Mouse (Mus musculus) forebrain, embryonic 12.5 days (tissue): ENCODE results near the gene Rab12. TPM values are rescaled to one million over a fixed set of nuclear protein-coding genes. Genes with fewer than 3 reads are reported as not detected.

Source experiments
- ATAC-seq: fragments of 200-750 bp; cut with Nextera tagmentation; 2 replicates; pipeline ENCODE4 v1.8.0; 2017; ENCODE audit warnings: moderate TSS enrichment; ENCODE audit not compliant: low FRiP score
- H3K27ac ChIP-seq: fragments of 300-500 bp; sonication (generic); 2 replicates; pipeline ENCODE4 v1.5.1; 2016; ENCODE audit warnings: mild to moderate bottlenecking
- H3K27me3 ChIP-seq: fragments of 300-500 bp; sonication (generic); 2 replicates; pipeline ENCODE4 v1.6.1; 2016; ENCODE audit warnings: mild to moderate bottlenecking
- H3K36me3 ChIP-seq: fragments of 300-500 bp; sonication (generic); replicated peaks from 2 replicates; pipeline ENCODE4 v1.6.1; 2016; ENCODE audit warnings: mild to moderate bottlenecking
- H3K4me1 ChIP-seq: fragments of 300-500 bp; sonication (generic); 2 replicates; pipeline ENCODE4 v1.6.1; 2016
- H3K4me2 ChIP-seq: fragments of 300-500 bp; sonication (generic); 2 replicates; pipeline ENCODE4 v1.6.1; 2016; ENCODE audit warnings: mild to moderate bottlenecking, moderate library complexity
- H3K4me3 ChIP-seq: fragments of 300-500 bp; sonication (generic); replicated peaks from 2 replicates; pipeline ENCODE4 v1.5.1; 2016; ENCODE audit warnings: mild to moderate bottlenecking
- H3K9ac ChIP-seq: fragments of 300-500 bp; sonication (generic); 2 replicates; pipeline ENCODE4 v1.6.1; 2016; ENCODE audit warnings: mild to moderate bottlenecking
- H3K9me3 ChIP-seq: fragments of 300-500 bp; sonication (generic); 2 replicates; pipeline ENCODE4 v1.6.1; 2016
- WGBS: fragments of 180-500 bp; shearing (Covaris S2); methylation state at CpG from one replicate; pipeline ENCODE4 v1.1.7; 2016; 5-methylcytosine and 5-hydroxymethylcytosine counted together
- polyA plus RNA-seq: library from polyadenylated mRNA; unstranded; fragments of >200 nt; fragmentation: Nextera tagmentation; extraction: Ambion mirVana; gene quantifications from 2 replicates; pipeline ENCODE4 v1.2.1, GENCODE M21; 2016

Rab12 gene
- polyA plus RNA-seq, 1 experiment from 2014 or later: 56.5 TPM

DNA sequence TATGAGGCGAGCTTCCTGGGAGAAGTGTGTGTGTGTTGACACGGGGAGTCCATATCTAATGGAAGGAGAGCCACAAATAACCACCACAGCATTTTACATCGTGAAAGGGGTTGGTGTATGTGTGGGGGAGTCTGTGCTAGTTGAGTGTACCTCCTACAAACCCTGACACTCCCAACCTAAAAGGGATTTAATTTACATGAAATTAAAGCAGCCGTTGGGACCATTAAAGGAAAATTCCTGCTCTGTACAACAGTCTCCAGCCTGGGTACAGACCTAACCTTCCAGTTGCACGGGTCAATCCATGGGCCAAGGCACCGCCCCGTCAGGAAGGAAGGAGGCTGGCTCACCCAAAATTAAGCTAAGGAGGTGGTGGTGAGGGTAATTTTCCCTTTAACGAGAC, 49.5 kb downstream of the Rab12 start:
- Histone ChIP-seq H3K36me3 (no peaks in the 10 kb centered on the region), H3K27ac (peak overlapping the region; percentile 75), H3K4me3 (no peak overlapping the region), H3K4me2 (no peak overlapping the region; the same call in 1 of the 2 replicates), H3K9ac (no peak overlapping the region), H3K27me3 (no peaks in the 10 kb centered on the region), H3K9me3 (0 out of 2 replicates have a peak, but pooled peaks cover 9% of the 10 kb centered on the region), H3K4me1 (peaks cover 11% of the 10 kb centered on the region)
- 14% methylated on average over 8 of the region's 8 CpGs for WGBS
- peak; percentile 61; the same call in 1 of the 2 replicates for ATAC-seq

GRCm38 (mm10) chr17:66457278-66457677, 62.3 kb downstream of the Rab12 start:
- H3K27me3 ChIP-seq: peaks cover 6% of the 10 kb centered on the region
- H3K4me2 ChIP-seq: no peak overlapping the region
- H3K9ac ChIP-seq: no peak overlapping the region
- H3K9me3 ChIP-seq: no peaks in the 10 kb centered on the region
- no peak overlapping the region for H3K27ac ChIP-seq
- no peaks in the 10 kb centered on the region for H3K36me3 ChIP-seq
- 33% methylated on average over 1 of the region's 1 CpGs for WGBS
- peaks cover 10% of the 10 kb centered on the region for H3K4me1 ChIP-seq
- no peak for ATAC-seq
- H3K4me3 ChIP-seq: no peak overlapping the region

GRCm38 (mm10) chr17:66451143-66451542, 68.4 kb downstream of the Rab12 start:
- under 1% methylated on average over 11 of the region's 11 CpGs for WGBS
- H3K9ac ChIP-seq: no peak overlapping the region
- H3K4me3 ChIP-seq: no peak overlapping the region
- ATAC-seq: no peak
- no peaks in the 10 kb centered on the region for H3K36me3 ChIP-seq
- H3K4me2 ChIP-seq: peak overlapping the region; percentile 83
- H3K27me3 ChIP-seq: peaks cover 18% of the 10 kb centered on the region
- H3K9me3 ChIP-seq: no peaks in the 10 kb centered on the region
- H3K27ac ChIP-seq: no peak overlapping the region
- peaks cover 43% of the 10 kb centered on the region for H3K4me1 ChIP-seq

- no peak for ATAC-seq
- H3K27me3 ChIP-seq: peaks cover 18% of the 10 kb centered on the region
- WGBS: 3% methylated on average over 18 of the region's 18 CpGs
- peak overlapping the region; percentile 83 for H3K4me2 ChIP-seq
- no peak overlapping the region for H3K27ac ChIP-seq
- peak overlapping the region; percentile 94 for H3K4me3 ChIP-seq
- H3K36me3 ChIP-seq: no peaks in the 10 kb centered on the region
- no peaks in the 10 kb centered on the region for H3K9me3 ChIP-seq
- 0 out of 2 replicates have a peak overlapping the region, but pooled peaks have one; percentile 94 for H3K9ac ChIP-seq
- H3K4me1 ChIP-seq: peaks cover 48% of the 10 kb centered on the region
Measured at GRCm38 (mm10) chr17:66450526-66451070, 68.9 kb downstream of the Rab12 start.

GRCm38 (mm10) chr17:66449460-66450341, 69.8 kb downstream of the Rab12 start, which contains the start of gene Mtcl1:
Gene Mtcl1 (minus strand): TSS chr17:66449750.
- WGBS: under 1% methylated on average over 73 of the region's 76 CpGs
- Histone ChIP-seq H3K4me1 (peaks cover 57% of the 10 kb centered on the region), H3K4me2 (peak within 1 kb of the TSS; percentile 83), H3K9ac (peak within 1 kb of the TSS; percentile 94), H3K27ac (peak within 1 kb of the TSS; percentile 95), H3K9me3 (no peaks in the 10 kb centered on the region), H3K4me3 (peak within 1 kb of the TSS; percentile 94), H3K36me3 (no peaks in the 10 kb centered on the region), H3K27me3 (peaks cover 18% of the 10 kb centered on the region)
- peak; percentile 90 for ATAC-seq

GRCm38 (mm10) chr17:66448421-66449405, 70.8 kb downstream of the Rab12 start:
- under 1% methylated on average over 119 of the region's 136 CpGs for WGBS
- ATAC-seq: peak; percentile 44
- H3K27ac ChIP-seq: peak overlapping the region; percentile 95
- peaks cover 66% of the 10 kb centered on the region for H3K4me1 ChIP-seq
- no peaks in the 10 kb centered on the region for H3K9me3 ChIP-seq
- H3K4me3 ChIP-seq: peak overlapping the region; percentile 94
- H3K9ac ChIP-seq: peak overlapping the region; percentile 94
- no peaks in the 10 kb centered on the region for H3K36me3 ChIP-seq
- H3K4me2 ChIP-seq: peak overlapping the region; percentile 83
- H3K27me3 ChIP-seq: peaks cover 18% of the 10 kb centered on the region

DNA sequence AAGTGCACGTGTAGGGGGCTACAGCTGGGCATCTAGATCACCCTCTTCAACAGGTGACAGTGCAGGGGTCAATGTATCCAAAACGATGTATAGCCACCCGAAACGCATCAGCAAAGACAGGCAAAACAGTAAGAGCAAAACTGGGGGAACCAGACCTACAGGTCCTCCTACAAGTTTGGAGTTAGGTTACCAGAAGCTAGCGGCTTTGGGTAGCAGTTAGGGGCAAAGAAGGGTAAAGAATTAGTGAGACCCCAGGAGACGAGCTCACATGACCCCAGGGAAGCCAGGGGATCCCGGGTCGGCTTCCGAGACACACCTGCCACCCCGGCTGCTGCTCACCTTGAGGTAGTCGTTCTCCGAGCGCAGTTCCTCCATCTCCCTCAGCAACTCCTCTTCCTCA, 71.6 kb downstream of the Rab12 start:
- WGBS: under 1% methylated on average over 13 of the region's 13 CpGs
- H3K36me3 ChIP-seq: no peaks in the 10 kb centered on the region
- peak overlapping the region; percentile 95; the same call in 1 of the 2 replicates for H3K27ac ChIP-seq
- peak overlapping the region; percentile 83 for H3K4me2 ChIP-seq
- ATAC-seq: no peak
- H3K9me3 ChIP-seq: no peaks in the 10 kb centered on the region
- H3K4me3 ChIP-seq: peak overlapping the region; percentile 94
- peaks cover 71% of the 10 kb centered on the region for H3K4me1 ChIP-seq
- peak overlapping the region; percentile 94 for H3K9ac ChIP-seq
- peaks cover 18% of the 10 kb centered on the region for H3K27me3 ChIP-seq

- ATAC-seq: no peak
- Histone ChIP-seq H3K27me3 (peaks cover 9% of the 10 kb centered on the region; the same call in 1 of the 2 replicates), H3K4me2 (peak overlapping the region; percentile 83), H3K9ac (peak overlapping the region; percentile 94), H3K4me3 (peak overlapping the region; percentile 94), H3K36me3 (no peaks in the 10 kb centered on the region), H3K4me1 (peaks cover 72% of the 10 kb centered on the region), H3K27ac (no peak overlapping the region), H3K9me3 (no peaks in the 10 kb centered on the region)
- 27% methylated on average over 7 of the region's 7 CpGs for WGBS
Measured at GRCm38 (mm10) chr17:66447007-66447312, 72.6 kb downstream of the Rab12 start.

GRCm38 (mm10) chr17:66446196-66447006, 73.1 kb downstream of the Rab12 start:
- no peaks in the 10 kb centered on the region for H3K36me3 ChIP-seq
- 26% methylated on average over 7 of the region's 7 CpGs for WGBS
- no peak for ATAC-seq
- peaks cover 74% of the 10 kb centered on the region for H3K4me1 ChIP-seq
- peaks cover 9% of the 10 kb centered on the region; the same call in 1 of the 2 replicates for H3K27me3 ChIP-seq
- H3K4me3 ChIP-seq: peak overlapping the region; percentile 94
- peak overlapping the region; percentile 48 for H3K27ac ChIP-seq
- H3K9me3 ChIP-seq: no peaks in the 10 kb centered on the region
- peak overlapping the region; percentile 83 for H3K4me2 ChIP-seq
- H3K9ac ChIP-seq: peak overlapping the region; percentile 94
